Mouse (Mus musculus): ENCODE measurements around the gene Spo11.

DNA sequence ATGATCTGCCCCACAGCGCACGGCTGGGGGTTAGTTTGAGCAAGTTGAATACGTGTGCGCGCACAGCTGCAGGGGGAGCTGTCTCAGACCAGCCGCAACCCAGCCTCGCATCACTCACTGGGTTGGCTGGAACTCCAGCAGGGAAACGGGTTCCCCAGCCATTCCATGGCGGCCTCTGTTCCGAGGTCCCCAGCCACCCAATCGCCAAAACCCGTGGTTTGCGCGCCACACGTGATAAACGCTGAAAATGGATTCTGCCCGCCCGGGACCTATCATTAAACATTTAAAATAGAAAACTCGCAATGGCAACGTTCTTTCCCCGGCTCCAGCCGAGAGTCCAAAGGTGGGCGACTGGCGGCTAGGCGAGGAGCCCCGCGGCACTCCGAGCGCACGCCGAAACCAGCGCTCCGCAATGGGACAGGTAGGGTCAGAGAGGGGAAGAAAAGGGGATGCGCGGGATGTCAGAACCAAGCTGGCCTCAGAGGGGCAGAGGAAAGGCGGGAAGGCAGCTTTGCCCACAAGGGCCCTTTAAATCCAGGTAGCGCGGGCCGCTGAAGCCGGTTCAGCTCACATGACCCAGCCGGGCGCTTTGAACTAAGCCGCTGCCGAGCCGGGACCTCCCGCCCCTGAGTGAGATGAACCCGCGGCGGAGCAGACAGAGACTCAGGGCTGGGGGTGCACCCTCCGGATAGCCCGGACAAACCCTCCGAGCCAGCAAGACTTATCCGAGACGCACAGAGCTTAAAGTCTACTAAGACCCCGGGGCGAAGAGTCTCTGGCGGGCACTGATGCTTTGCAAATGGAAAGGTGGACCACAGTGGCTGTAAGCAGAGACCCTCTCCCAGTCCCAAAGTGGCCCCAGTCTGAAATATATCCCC lies 38.5 kb upstream of the Spo11 start:
- no peak for TF ChIP-seq GATA1 (IDR thresholded peaks at IDR 0.05; ENCODE audit: borderline replicate concordance, low read length)
- TF ChIP-seq FLI1 (IDR thresholded peaks at IDR 0.05; ENCODE audit: low read length) = no peak
